Mouse (Mus musculus): ENCODE measurements around the gene Rcbtb1. TPM values are rescaled to one million over a fixed set of nuclear protein-coding genes. Genes with fewer than 3 reads are reported as not detected.
"Not testable (repeated sequence)": the region's sequence is repeated elsewhere in the genome, so short reads cannot be mapped to it uniquely, and the experiment has no call there.

Rcbtb1 gene
- total RNA-seq (2022) = 10 to 100 TPM; 41.0 to 46.6 (median 44.5) TPM

- DNase-seq = peak; percentile 92
Measured at GRCm38 (mm10) chr14:59200711-59201603, at the start of gene Rcbtb1. TSS of gene Rcbtb1 (plus strand) at chr14:59201209.

GRCm38 (mm10) chr14:59155589-59155988, 45.4 kb upstream of the Rcbtb1 start:
- DNase-seq = no peak

GRCm38 (mm10) chr14:59157016-59157698, 43.9 kb upstream of the Rcbtb1 start:
- peak; percentile 42 for DNase-seq

- DNase-seq = no peak
Measured at GRCm38 (mm10) chr14:59178649-59179048, 22.4 kb upstream of the Rcbtb1 start, which contains the start of gene Gm5142. TSS of gene Gm5142 (minus strand) at chr14:59178749.

GRCm38 (mm10) chr14:59182732-59183131, 18.3 kb upstream of the Rcbtb1 start:
- DNase-seq = no peak

- no peak for DNase-seq
Measured at GRCm38 (mm10) chr14:59185514-59185913, 15.5 kb upstream of the Rcbtb1 start.

- no peak for DNase-seq
Measured at GRCm38 (mm10) chr14:59186121-59186520, 14.9 kb upstream of the Rcbtb1 start.

- no peak for DNase-seq
Measured at GRCm38 (mm10) chr14:59201604-59202215, 701 bp downstream of the Rcbtb1 start.

GRCm38 (mm10) chr14:59205461-59205860, 4.5 kb downstream of the Rcbtb1 start:
- no peak for DNase-seq

- no peak for DNase-seq
Measured at GRCm38 (mm10) chr14:59205976-59206583, 5.1 kb downstream of the Rcbtb1 start.

- DNase-seq = no peak
Measured at GRCm38 (mm10) chr14:59209003-59209402, 8.0 kb downstream of the Rcbtb1 start.

GRCm38 (mm10) chr14:59209816-59210215, 8.8 kb downstream of the Rcbtb1 start:
- no peak for DNase-seq

- DNase-seq = no peak
Measured at GRCm38 (mm10) chr14:59219241-59219640, 18.2 kb downstream of the Rcbtb1 start.

GRCm38 (mm10) chr14:59226240-59226639, 25.2 kb downstream of the Rcbtb1 start:
- no peak for DNase-seq

GRCm38 (mm10) chr14:59229822-59230221, 28.8 kb downstream of the Rcbtb1 start:
- no peak for DNase-seq

- DNase-seq = no peak
Measured at GRCm38 (mm10) chr14:59230331-59230966, 29.4 kb downstream of the Rcbtb1 start.

- peak; percentile 46 for DNase-seq
Measured at GRCm38 (mm10) chr14:59232003-59232402, 31.0 kb downstream of the Rcbtb1 start.

- DNase-seq = no peak
Measured at GRCm38 (mm10) chr14:59233635-59234034, 32.6 kb downstream of the Rcbtb1 start.

GRCm38 (mm10) chr14:59250350-59250749, 49.3 kb downstream of the Rcbtb1 start:
- DNase-seq = not testable (repeated sequence)

GRCm38 (mm10) chr14:59255861-59256260, 54.9 kb downstream of the Rcbtb1 start:
- not testable (repeated sequence) for DNase-seq

- DNase-seq = no peak
Measured at GRCm38 (mm10) chr14:59260056-59260455, 59.0 kb downstream of the Rcbtb1 start, which contains the start of gene Gm6904. TSS of gene Gm6904 (minus strand) at chr14:59260216.

- DNase-seq = not testable (repeated sequence)
Measured at GRCm38 (mm10) chr14:59274961-59275360, 74.0 kb downstream of the Rcbtb1 start.

Data from adrenal gland, adult 8-10 months (tissue).